Mouse (Mus musculus): ENCODE measurements at regions not wholly inside any gene's neighbourhood (a gene's known extent, or its start where the extent isn't known, plus 50 kb on each side); places are given as distances from the start of the nearest gene placed in this dataset.

GRCm38 (mm10) chr1:23670514-23670913 lies 91.0 kb upstream of the B3gat2 start:
- no peak for DNase-seq (ENCODE audit: low spot score)
- H3K4me3 ChIP-seq (ENCODE audit: low read depth, low read length), result no peak overlapping the region
- H3K9me3 ChIP-seq (replicated peaks; ENCODE audit: control insufficient read depth, low read length), result no peaks in the 10 kb centered on the region
- no peak for ATAC-seq (replicated peaks; ENCODE audit: insufficient number of reproducible peaks, low FRiP score, low TSS enrichment, low read depth)
- no peaks in the 10 kb centered on the region for H3K27me3 ChIP-seq (ENCODE audit: control insufficient read depth, insufficient read depth, low read length)
- H3K4me2 ChIP-seq (ENCODE audit: low read depth, low read length), result no peak overlapping the region
- no peak overlapping the region for H3K9ac ChIP-seq (replicated peaks; ENCODE audit: low read length)
- H3K36me3 ChIP-seq (replicated peaks; ENCODE audit: control insufficient read depth, insufficient read depth, low read depth, low read length), result no peaks in the 10 kb centered on the region
- H3K27ac ChIP-seq (replicated peaks; ENCODE audit: low read depth, low read length), result no peak overlapping the region
- 88% methylated on average over 4 of the region's 4 CpGs for WGBS
- H3K4me1 ChIP-seq (ENCODE audit: control insufficient read depth, insufficient read depth, low read length), result no peaks in the 10 kb centered on the region

- ATAC-seq (replicated peaks; ENCODE audit: insufficient number of reproducible peaks, low FRiP score, low TSS enrichment, low read depth), result no peak; the same call in 1 of the 2 replicates
- WGBS, result 92% methylated on average over 6 of the region's 6 CpGs
Measured at GRCm38 (mm10) chr1:23674357-23674756, 87.2 kb upstream of the B3gat2 start.

GRCm38 (mm10) chr1:23676301-23676700 lies 85.3 kb upstream of the B3gat2 start:
- Histone ChIP-seq H3K36me3 (replicated peaks; ENCODE audit: control insufficient read depth, insufficient read depth, low read depth, low read length) (no peaks in the 10 kb centered on the region), H3K4me1 (ENCODE audit: control insufficient read depth, insufficient read depth, low read length) (no peaks in the 10 kb centered on the region), H3K4me2 (ENCODE audit: low read depth, low read length) (no peak overlapping the region), H3K4me3 (ENCODE audit: low read depth, low read length) (no peak overlapping the region), H3K27ac (replicated peaks; ENCODE audit: low read depth, low read length) (no peak overlapping the region), H3K27me3 (ENCODE audit: control insufficient read depth, insufficient read depth, low read length) (no peaks in the 10 kb centered on the region), H3K9ac (replicated peaks; ENCODE audit: low read length) (no peak overlapping the region), H3K9me3 (replicated peaks; ENCODE audit: control insufficient read depth, low read length) (no peaks in the 10 kb centered on the region)
- DNase-seq (ENCODE audit: low spot score) (no peak), ATAC-seq (replicated peaks; ENCODE audit: insufficient number of reproducible peaks, low FRiP score, low TSS enrichment, low read depth) (no peak)
- 88% methylated on average over 2 of the region's 2 CpGs for WGBS

More at GRCm38 (mm10) chr1:23674357-23674756, 87.2 kb upstream of the B3gat2 start:
- Histone ChIP-seq H3K27ac (replicated peaks; ENCODE audit: low read depth, low read length) (no peak overlapping the region), H3K4me2 (ENCODE audit: low read depth, low read length) (no peak overlapping the region), H3K9ac (replicated peaks; ENCODE audit: low read length) (no peak overlapping the region), H3K4me3 (ENCODE audit: low read depth, low read length) (no peak overlapping the region), H3K27me3 (ENCODE audit: control insufficient read depth, insufficient read depth, low read length) (no peaks in the 10 kb centered on the region), H3K36me3 (replicated peaks; ENCODE audit: control insufficient read depth, insufficient read depth, low read depth, low read length) (no peaks in the 10 kb centered on the region), H3K4me1 (ENCODE audit: control insufficient read depth, insufficient read depth, low read length) (no peaks in the 10 kb centered on the region), H3K9me3 (replicated peaks; ENCODE audit: control insufficient read depth, low read length) (no peaks in the 10 kb centered on the region)
- DNase-seq (ENCODE audit: low spot score), result no peak

DNA sequence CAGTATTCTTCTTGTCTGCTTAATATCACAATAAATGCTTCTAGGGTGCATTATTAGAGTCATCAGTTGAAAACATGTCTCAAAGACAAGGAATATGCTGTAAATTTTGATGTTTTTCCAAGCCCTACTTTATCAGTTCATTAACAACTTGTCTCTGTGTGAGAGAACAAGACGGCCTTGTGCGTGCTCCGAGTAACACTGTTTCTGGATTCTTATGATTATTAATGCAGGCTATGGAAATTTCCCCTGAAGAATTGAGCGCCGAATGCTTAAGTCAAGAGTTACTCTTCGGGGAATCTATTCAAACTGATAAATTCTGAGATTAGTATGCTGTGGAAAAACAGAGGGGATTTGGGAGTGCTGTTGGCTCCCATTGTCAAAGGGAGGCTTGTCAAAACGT lies 72.2 kb upstream of the B3gat2 start:
- Histone ChIP-seq H3K27ac (replicated peaks; ENCODE audit: low read depth, low read length) (no peak overlapping the region), H3K4me1 (ENCODE audit: control insufficient read depth, insufficient read depth, low read length) (no peaks in the 10 kb centered on the region), H3K36me3 (replicated peaks; ENCODE audit: control insufficient read depth, insufficient read depth, low read depth, low read length) (no peaks in the 10 kb centered on the region), H3K27me3 (ENCODE audit: control insufficient read depth, insufficient read depth, low read length) (no peaks in the 10 kb centered on the region), H3K9me3 (replicated peaks; ENCODE audit: control insufficient read depth, low read length) (no peaks in the 10 kb centered on the region), H3K4me2 (ENCODE audit: low read depth, low read length) (no peak overlapping the region), H3K4me3 (ENCODE audit: low read depth, low read length) (no peak overlapping the region), H3K9ac (replicated peaks; ENCODE audit: low read length) (no peak overlapping the region)
- ATAC-seq (replicated peaks; ENCODE audit: insufficient number of reproducible peaks, low FRiP score, low TSS enrichment, low read depth), result no peak
- DNase-seq (ENCODE audit: low spot score), result no peak
- WGBS, result 80% methylated on average over 7 of the region's 7 CpGs

GRCm38 (mm10) chr1:23705489-23705888 lies 56.1 kb upstream of the B3gat2 start:
- Histone ChIP-seq H3K9ac (replicated peaks; ENCODE audit: low read length) (no peak overlapping the region), H3K4me3 (ENCODE audit: low read depth, low read length) (no peak overlapping the region), H3K27me3 (ENCODE audit: control insufficient read depth, insufficient read depth, low read length) (no peaks in the 10 kb centered on the region), H3K27ac (replicated peaks; ENCODE audit: low read depth, low read length) (no peak overlapping the region), H3K9me3 (replicated peaks; ENCODE audit: control insufficient read depth, low read length) (no peaks in the 10 kb centered on the region), H3K4me1 (ENCODE audit: control insufficient read depth, insufficient read depth, low read length) (no peaks in the 10 kb centered on the region), H3K36me3 (replicated peaks; ENCODE audit: control insufficient read depth, insufficient read depth, low read depth, low read length) (no peaks in the 10 kb centered on the region), H3K4me2 (ENCODE audit: low read depth, low read length) (no peak overlapping the region)
- WGBS, result 24% methylated on average over 6 of the region's 6 CpGs
- DNase-seq (ENCODE audit: low spot score) (peak; percentile 74), ATAC-seq (replicated peaks; ENCODE audit: insufficient number of reproducible peaks, low FRiP score, low TSS enrichment, low read depth) (0 out of 2 replicates have a peak, but pooled peaks have one; percentile 45)

DNA sequence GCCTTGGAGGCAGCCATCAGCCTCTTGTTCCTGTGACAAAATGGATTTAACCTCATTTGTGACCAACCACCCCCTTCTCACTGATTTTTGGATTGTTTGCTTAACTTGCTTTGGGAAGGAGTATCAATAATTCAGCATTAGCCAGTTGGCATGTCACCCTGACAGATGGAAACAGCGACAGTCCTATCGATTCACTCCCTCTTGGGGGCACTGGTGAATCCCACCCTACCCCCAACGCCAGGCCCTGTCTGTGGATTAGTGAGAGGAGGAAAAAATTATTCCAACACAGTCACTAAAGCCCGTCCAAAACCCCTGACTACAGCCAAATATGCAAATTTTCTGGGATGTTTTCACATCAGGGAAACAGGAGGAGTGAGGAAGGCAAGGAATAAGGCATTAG lies 55.1 kb upstream of the B3gat2 start:
- no peak overlapping the region for H3K9ac ChIP-seq (replicated peaks; ENCODE audit: low read length)
- H3K9me3 ChIP-seq (replicated peaks; ENCODE audit: control insufficient read depth, low read length), result no peaks in the 10 kb centered on the region
- H3K4me1 ChIP-seq (ENCODE audit: control insufficient read depth, insufficient read depth, low read length), result no peaks in the 10 kb centered on the region
- H3K27me3 ChIP-seq (ENCODE audit: control insufficient read depth, insufficient read depth, low read length), result no peaks in the 10 kb centered on the region
- DNase-seq (ENCODE audit: low spot score) (no peak), ATAC-seq (replicated peaks; ENCODE audit: insufficient number of reproducible peaks, low FRiP score, low TSS enrichment, low read depth) (no peak)
- no peak overlapping the region for H3K27ac ChIP-seq (replicated peaks; ENCODE audit: low read depth, low read length)
- 50% methylated on average over 4 of the region's 4 CpGs for WGBS
- no peaks in the 10 kb centered on the region for H3K36me3 ChIP-seq (replicated peaks; ENCODE audit: control insufficient read depth, insufficient read depth, low read depth, low read length)
- H3K4me3 ChIP-seq (ENCODE audit: low read depth, low read length), result no peak overlapping the region
- H3K4me2 ChIP-seq (ENCODE audit: low read depth, low read length), result no peak overlapping the region

Data from embryonic facial prominence, embryonic 11.5 days (tissue).